Mouse (Mus musculus): ENCODE measurements around the gene Wls. TPM values are rescaled to one million over a fixed set of nuclear protein-coding genes. Genes with fewer than 3 reads are reported as not detected.

Wls gene
- total RNA-seq, 2 experiments from 2014 or later, result 54.6 to 55.9 TPM

GRCm38 (mm10) chr3:159891057-159891752, 51.7 kb downstream of the Wls start:
- intact Hi-C loops (cut with DNase I), result no loop called here
- DNase-seq, result no peak

- DNase-seq, result no peak
- intact Hi-C loops (cut with DNase I), result no loop called here
Measured at GRCm38 (mm10) chr3:159907329-159907728, 67.9 kb downstream of the Wls start.

- intact Hi-C loops (cut with DNase I), result no loop called here
- DNase-seq, result no peak
Measured at GRCm38 (mm10) chr3:159917328-159918090, 78.0 kb downstream of the Wls start.

Other genes starting within 250 kb of the Wls start
- gene Rpe65, start 240.5 kb upstream of the Wls start, total RNA-seq (2021), result not detected